In genomic region chr4:119460728-119461141, GRCm38 (mm10) we compare ENCODE assay signal across 9 mouse cellular contexts. TPM values are rescaled to one million over a fixed set of nuclear protein-coding genes. Genes with fewer than 3 reads are reported as not detected.
A peak's percentile ranks its signal among the peaks of the same experiment; 100 is the strongest.
DNase-seq lines count a peak whose midpoint lies in the region; ATAC-seq and TF ChIP-seq lines count a peak whose summit lies in the region.
"Had no signal": no experiment of that assay in that cellular context is flagged by ENCODE, and none has a peak within 500 bp of the region (broad histone marks: within the 10 kb centered on the region; RNA-seq: fewer than 3 reads in every experiment).

No protein-coding gene starts in this region.

- no peaks in the 10 kb centered on the region for H3K27me3 ChIP-seq in forebrain, postnatal 0 days (ENCODE audit: insufficient read depth, low read length)

- H3K4me3 ChIP-seq in forebrain, postnatal 0 days (ENCODE audit: low read depth, low read length), result no peak overlapping the region

- WGBS in forebrain, postnatal 0 days, result 4% methylated on average over 8 of the region's 8 CpGs

- H3K4me2 ChIP-seq in forebrain, postnatal 0 days (ENCODE audit: low read depth), result peak overlapping the region; percentile 31

- H3K9ac ChIP-seq in forebrain, postnatal 0 days, result no peak overlapping the region

- ATAC-seq in forebrain, postnatal 0 days, result peak; percentile 89

- H3K9me3 ChIP-seq in forebrain, postnatal 0 days (ENCODE audit: low read length), result no peaks in the 10 kb centered on the region

- H3K4me1 ChIP-seq in forebrain, postnatal 0 days (ENCODE audit: insufficient read depth), result peaks cover 35% of the 10 kb centered on the region

- intact Hi-C loops in heart, postnatal 36 days (cut with DNase I), result loop anchor here (5.0 kb wide), 1 partner anchor 52 kb away; no protein-coding TSS in a partner anchor

- no peak for TF ChIP-seq CTCF in forebrain, postnatal 0 days (IDR thresholded peaks at IDR 0.05; ENCODE audit: low read depth)

- peak; percentile 36 for DNase-seq in testis, postnatal 14 days (ENCODE audit: low spot score)
- no peak for DNase-seq in testis, postnatal 10 days (ENCODE audit: low spot score)
- DNase-seq in forebrain, postnatal 0 days, result peak; percentile 95
- peak; percentile 49 to 59 for DNase-seq in heart, postnatal 36 days
- peak; percentile 83 to 96 for DNase-seq in layer of hippocampus, postnatal 14 days (ENCODE audit: low spot score in 2 of 2)
- DNase-seq in lung, postnatal 4 days, result peak; percentile 59 to 89
- DNase-seq in spleen, postnatal 14 days (ENCODE audit: low spot score in 2 of 2), result no peak
- no peak for DNase-seq in adrenal gland, adult (ENCODE audit: inconsistent age in 2 of 2, low spot score in 1 of 2)

- H3K27ac ChIP-seq in forebrain, postnatal 0 days (ENCODE audit: low read depth, low read length), result peak overlapping the region; percentile 93

- H3K36me3 ChIP-seq in forebrain, postnatal 0 days (ENCODE audit: insufficient read depth), result peaks cover 1% of the 10 kb centered on the region; the same call in 1 of the 2 replicates

RNA-seq across cellular contexts. Expression of gene Rimkla, which starts 31.7 kb away (rescaled TPM):
- 22.8 and 28.4 TPM in 2 replicates for total RNA-seq in forebrain, postnatal 0 days (2014; rRNA removed)
- polyA plus RNA-seq in forebrain, postnatal 0 days (2015; fragmentation: Nextera tagmentation; extraction: Ambion mirVana), result 16.6 and 21.6 TPM in 2 replicates
- under 1 TPM; 0.33 to 0.56 TPM for total RNA-seq in heart, postnatal 36 days (2021)
- 10 to 100 TPM; 19.5 to 21.4 TPM for total RNA-seq in layer of hippocampus, postnatal 14 days (2021)

RNA-seq across cellular contexts. Expression of gene Zmynd12, which starts 38.1 kb away (rescaled TPM):
- total RNA-seq in forebrain, postnatal 0 days (2014; rRNA removed), result 0.33 and 0.77 TPM in 2 replicates
- polyA plus RNA-seq in forebrain, postnatal 0 days (2015; fragmentation: Nextera tagmentation; extraction: Ambion mirVana), result 0.82 and 1.1 TPM in 2 replicates
- total RNA-seq in heart, postnatal 36 days (2021), result not detected
- under 1 TPM; 0.51 to 0.69 TPM for total RNA-seq in layer of hippocampus, postnatal 14 days (2021)
- polyA plus RNA-seq: stomach, embryonic 14.5 days had no signal

RNA-seq across cellular contexts. Expression of gene Ppcs, which starts 38.5 kb away (rescaled TPM):
- total RNA-seq in forebrain, postnatal 0 days (2014; rRNA removed), result 13.5 and 16.3 TPM in 2 replicates
- 20.6 and 20.9 TPM in 2 replicates for polyA plus RNA-seq in forebrain, postnatal 0 days (2015; fragmentation: Nextera tagmentation; extraction: Ambion mirVana)
- 10 to 100 TPM in 1 of 2 experiments, 1 to 10 TPM in 1; 9.6 to 12.7 TPM for total RNA-seq in heart, postnatal 36 days (2021)
- 1 to 10 TPM; 4.6 to 6.8 TPM for total RNA-seq in layer of hippocampus, postnatal 14 days (2021)

RNA-seq across cellular contexts. Expression of gene Ccdc30, which starts 45.4 kb away (rescaled TPM):
- 15.1 and 16.7 TPM in 2 replicates for total RNA-seq in forebrain, postnatal 0 days (2014; rRNA removed)
- 19.2 and 23.0 TPM in 2 replicates for polyA plus RNA-seq in forebrain, postnatal 0 days (2015; fragmentation: Nextera tagmentation; extraction: Ambion mirVana)
- total RNA-seq in heart, postnatal 36 days (2021), result under 1 TPM in 1 of 2 experiments, not detected in 1; 0.36 TPM
- total RNA-seq in layer of hippocampus, postnatal 14 days (2021), result 10 to 100 TPM; 22.0 to 23.4 TPM

Comparison
In these comparisons a context has a peak if more than half of its experiments do, and no peak if none do; other contexts are left out.
1. DNase-seq: peak in testis, postnatal 14 days (single experiment), forebrain, postnatal 0 days (single experiment), heart, postnatal 36 days (2 of 2), layer of hippocampus, postnatal 14 days (2 of 2) and lung, postnatal 4 days (2 of 2); none in testis, postnatal 10 days (single experiment), spleen, postnatal 14 days (0 of 2) and adrenal gland, adult (0 of 2).
2. RNA of gene Rimkla, which starts 31.7 kb away (total RNA-seq): 22.8 to 28.4 TPM in forebrain, postnatal 0 days and 19.5 to 21.4 TPM in layer of hippocampus, postnatal 14 days; 0.33 to 0.56 TPM in heart, postnatal 36 days; every median in the first group is over 10 times any median in the second.